Comparison of ENCODE assay signal across 10 mouse cellular contexts in the genomic region with DNA sequence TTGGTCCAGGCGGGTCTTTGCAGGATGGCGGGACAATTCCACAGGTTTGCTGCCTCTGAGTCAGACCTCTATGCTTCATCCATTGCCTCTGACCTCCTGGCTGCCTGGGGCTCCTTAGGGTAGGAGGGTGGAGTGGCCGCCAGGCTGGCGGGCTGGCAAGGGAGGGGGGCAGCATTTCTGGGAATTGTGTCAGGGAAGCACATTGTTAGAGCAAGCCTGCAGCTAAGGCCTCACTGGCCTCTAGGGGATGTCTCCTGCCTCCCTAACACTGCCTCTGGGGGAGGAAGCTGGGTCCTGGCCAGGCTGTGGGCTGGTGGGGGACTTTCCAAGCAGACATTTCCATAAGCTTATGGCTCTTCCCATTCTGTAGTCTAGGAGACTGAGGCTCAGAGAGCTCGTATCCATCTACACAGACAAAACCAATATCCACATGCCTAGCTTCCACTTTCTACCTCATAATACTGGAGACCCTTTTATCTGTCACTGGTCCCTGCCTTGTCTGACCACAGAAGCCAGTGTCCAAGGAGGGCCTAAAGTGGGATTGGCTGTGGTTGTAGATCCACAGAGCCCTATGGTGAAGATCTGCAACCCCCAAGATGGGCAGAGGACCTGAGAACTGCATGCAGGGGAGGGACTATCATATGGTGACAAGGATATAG. TPM values are rescaled to one million over a fixed set of nuclear protein-coding genes. Genes with fewer than 3 reads are reported as not detected.
DNase-seq lines count a peak whose midpoint lies in the region; ATAC-seq and TF ChIP-seq lines count a peak whose summit lies in the region.
"Had no signal": no experiment of that assay in that cellular context is flagged by ENCODE, and none has a peak within 500 bp of the region (broad histone marks: within the 10 kb centered on the region; RNA-seq: fewer than 3 reads in every experiment).

No protein-coding gene starts in this region.

- H3K27me3 ChIP-seq in hindbrain, embryonic 13.5 days: peaks cover 24% of the 10 kb centered on the region
- peaks cover 7% of the 10 kb centered on the region for H3K27me3 ChIP-seq in hindbrain, embryonic 16.5 days (replicated peaks; ENCODE audit: control insufficient read depth, insufficient read depth, low read length)
- H3K27me3 ChIP-seq in embryonic facial prominence, embryonic 15.5 days: peaks cover 13% of the 10 kb centered on the region
- H3K27me3 ChIP-seq in intestine, embryonic 16.5 days (replicated peaks; ENCODE audit: control insufficient read depth, insufficient read depth, low read length): peaks cover 30% of the 10 kb centered on the region
- H3K27me3 ChIP-seq in cerebellum, adult 2 months (ENCODE audit: control insufficient read depth, insufficient read depth, low read length): no peaks in the 10 kb centered on the region

- ATAC-seq in hindbrain, embryonic 13.5 days (ENCODE audit: low FRiP score): no peak
- ATAC-seq in hindbrain, embryonic 16.5 days: no peak
- ATAC-seq in embryonic facial prominence, embryonic 15.5 days (ENCODE audit: insufficient number of reproducible peaks, low FRiP score, low TSS enrichment, low read depth): no peak
- no peak for ATAC-seq in intestine, embryonic 16.5 days

- TF ChIP-seq POLR2A in cerebellum, adult 2 months (IDR thresholded peaks at IDR 0.05; ENCODE audit: borderline replicate concordance, insufficient read depth, low read length): no peak

- peaks cover 55% of the 10 kb centered on the region for H3K4me1 ChIP-seq in hindbrain, embryonic 13.5 days (replicated peaks)
- H3K4me1 ChIP-seq in hindbrain, embryonic 16.5 days (ENCODE audit: control insufficient read depth, insufficient read depth, low read depth, low read length): peaks cover 19% of the 10 kb centered on the region
- H3K4me1 ChIP-seq in embryonic facial prominence, embryonic 15.5 days: peaks cover 53% of the 10 kb centered on the region
- H3K4me1 ChIP-seq in intestine, embryonic 16.5 days (ENCODE audit: control insufficient read depth, insufficient read depth, low read length): peaks cover 13% of the 10 kb centered on the region
- peaks cover 13% of the 10 kb centered on the region; the same call in 1 of the 2 replicates for H3K4me1 ChIP-seq in cerebellum, adult 2 months (ENCODE audit: control insufficient read depth, insufficient read depth, low read length)

- no peak overlapping the region for H3K4me3 ChIP-seq in hindbrain, embryonic 13.5 days
- no peak overlapping the region for H3K4me3 ChIP-seq in hindbrain, embryonic 16.5 days (ENCODE audit: low read length)
- no peak overlapping the region for H3K4me3 ChIP-seq in embryonic facial prominence, embryonic 15.5 days (replicated peaks)
- no peak overlapping the region for H3K4me3 ChIP-seq in intestine, embryonic 16.5 days (ENCODE audit: low read length)
- H3K4me3 ChIP-seq in cerebellum, adult 2 months (replicated peaks; ENCODE audit: insufficient read depth, low read depth, low read length): no peak overlapping the region

- no peak overlapping the region for H3K4me2 ChIP-seq in hindbrain, embryonic 13.5 days
- H3K4me2 ChIP-seq in hindbrain, embryonic 16.5 days (ENCODE audit: low read length): no peak overlapping the region
- H3K4me2 ChIP-seq in embryonic facial prominence, embryonic 15.5 days (replicated peaks): no peak overlapping the region
- H3K4me2 ChIP-seq in intestine, embryonic 16.5 days (ENCODE audit: low read depth, low read length): no peak overlapping the region

- no peaks in the 10 kb centered on the region for H3K9me3 ChIP-seq in hindbrain, embryonic 13.5 days
- H3K9me3 ChIP-seq in hindbrain, embryonic 16.5 days (ENCODE audit: control insufficient read depth, low read length): no peaks in the 10 kb centered on the region
- no peaks in the 10 kb centered on the region for H3K9me3 ChIP-seq in embryonic facial prominence, embryonic 15.5 days (replicated peaks)
- H3K9me3 ChIP-seq in intestine, embryonic 16.5 days (ENCODE audit: control insufficient read depth, low read length): no peaks in the 10 kb centered on the region

- TF ChIP-seq CTCF in cerebellum, adult 2 months (IDR thresholded peaks at IDR 0.05; ENCODE audit: borderline replicate concordance, insufficient read depth, low read depth, low read length): no peak

- peak overlapping the region; percentile 15; the same call in 1 of the 2 replicates for H3K9ac ChIP-seq in hindbrain, embryonic 13.5 days
- H3K9ac ChIP-seq in hindbrain, embryonic 16.5 days (ENCODE audit: low read depth, low read length): no peak overlapping the region
- H3K9ac ChIP-seq in embryonic facial prominence, embryonic 15.5 days: no peak overlapping the region
- 0 out of 2 replicates have a peak overlapping the region, but pooled peaks have one; percentile 8 for H3K9ac ChIP-seq in intestine, embryonic 16.5 days (ENCODE audit: low read depth, low read length)

- intact Hi-C loops in left cerebral cortex, postnatal 4 days (cut with DNase I): no loop called here

- peak overlapping the region; percentile 40 for H3K27ac ChIP-seq in hindbrain, embryonic 13.5 days
- H3K27ac ChIP-seq in hindbrain, embryonic 16.5 days (ENCODE audit: low read depth, low read length): no peak overlapping the region; the same call in 1 of the 2 replicates
- H3K27ac ChIP-seq in embryonic facial prominence, embryonic 15.5 days (replicated peaks): peak overlapping the region; percentile 23
- peak overlapping the region; percentile 30 for H3K27ac ChIP-seq in intestine, embryonic 16.5 days (ENCODE audit: low read length)
- H3K27ac ChIP-seq in cerebellum, adult 2 months (ENCODE audit: insufficient read depth, low read length): no peak overlapping the region

- no peaks in the 10 kb centered on the region for H3K36me3 ChIP-seq in hindbrain, embryonic 13.5 days
- H3K36me3 ChIP-seq in hindbrain, embryonic 16.5 days (ENCODE audit: control insufficient read depth, insufficient read depth, low read length): no peaks in the 10 kb centered on the region
- no peaks in the 10 kb centered on the region for H3K36me3 ChIP-seq in embryonic facial prominence, embryonic 15.5 days
- H3K36me3 ChIP-seq in intestine, embryonic 16.5 days (ENCODE audit: control insufficient read depth, insufficient read depth, low read length): no peaks in the 10 kb centered on the region

- DNase-seq in lung, postnatal 14 days: peak; percentile 65
- DNase-seq in left cerebral cortex, postnatal 4 days: no peak
- DNase-seq in frontal cortex, postnatal 10 days (ENCODE audit: low spot score in 2 of 2): no peak
- DNase-seq in cerebellum, adult 2 months: no peak

- 64% methylated on average over 5 of the region's 5 CpGs for WGBS in hindbrain, embryonic 13.5 days
- WGBS in hindbrain, embryonic 16.5 days: 62% methylated on average over 5 of the region's 5 CpGs
- 57% methylated on average over 5 of the region's 5 CpGs for WGBS in embryonic facial prominence, embryonic 15.5 days
- WGBS in intestine, embryonic 16.5 days: 68% methylated on average over 5 of the region's 5 CpGs
- WGBS in cerebellum, adult 2 months: 71% methylated on average over 5 of the region's 5 CpGs

RNA-seq across cellular contexts. Expression of gene Tcea2, which starts 2.9 kb away (rescaled TPM):
- 36.0 and 42.4 TPM in 2 replicates for polyA plus RNA-seq in hindbrain, embryonic 13.5 days (2015; fragmentation: Nextera tagmentation; extraction: Ambion mirVana)
- polyA plus RNA-seq in hindbrain, embryonic 16.5 days (2015; fragmentation: Nextera tagmentation; extraction: Ambion mirVana): 47.7 and 50.0 TPM in 2 replicates
- polyA plus RNA-seq in embryonic facial prominence, embryonic 15.5 days (2015; fragmentation: Nextera tagmentation; extraction: Ambion mirVana): 24.0 and 25.7 TPM in 2 replicates
- 15.1 and 16.4 TPM in 2 replicates for polyA plus RNA-seq in intestine, embryonic 16.5 days (2015; fragmentation: Nextera tagmentation; extraction: Ambion mirVana)
- 10 to 100 TPM; 57.8 to 62.4 TPM for total RNA-seq in left cerebral cortex, postnatal 4 days (2021)
- polyA plus RNA-seq in cerebellum, adult 2 months (2012; rRNA removed): 128 and 138 TPM in 2 replicates

RNA-seq across cellular contexts. Expression of gene Sox18, which starts 5.8 kb away (rescaled TPM):
- 19.1 and 20.2 TPM in 2 replicates for polyA plus RNA-seq in hindbrain, embryonic 13.5 days (2015; fragmentation: Nextera tagmentation; extraction: Ambion mirVana)
- polyA plus RNA-seq in hindbrain, embryonic 16.5 days (2015; fragmentation: Nextera tagmentation; extraction: Ambion mirVana): 18.0 TPM in 2 replicates
- 65.1 and 75.3 TPM in 2 replicates for polyA plus RNA-seq in embryonic facial prominence, embryonic 15.5 days (2015; fragmentation: Nextera tagmentation; extraction: Ambion mirVana)
- polyA plus RNA-seq in intestine, embryonic 16.5 days (2015; fragmentation: Nextera tagmentation; extraction: Ambion mirVana): 28.9 and 30.1 TPM in 2 replicates
- 10 to 100 TPM; 13.4 to 13.5 TPM for total RNA-seq in left cerebral cortex, postnatal 4 days (2021)
- 15.1 and 17.8 TPM in 2 replicates for polyA plus RNA-seq in cerebellum, adult 2 months (2012; rRNA removed)
- total RNA-seq: MEL had no signal

RNA-seq across cellular contexts. Expression of gene Rgs19, which starts 16.6 kb away (rescaled TPM):
- polyA plus RNA-seq in hindbrain, embryonic 13.5 days (2015; fragmentation: Nextera tagmentation; extraction: Ambion mirVana): 43.6 and 44.4 TPM in 2 replicates
- polyA plus RNA-seq in hindbrain, embryonic 16.5 days (2015; fragmentation: Nextera tagmentation; extraction: Ambion mirVana): 68.9 and 71.9 TPM in 2 replicates
- 72.2 and 79.7 TPM in 2 replicates for polyA plus RNA-seq in embryonic facial prominence, embryonic 15.5 days (2015; fragmentation: Nextera tagmentation; extraction: Ambion mirVana)
- 36.1 and 39.6 TPM in 2 replicates for polyA plus RNA-seq in intestine, embryonic 16.5 days (2015; fragmentation: Nextera tagmentation; extraction: Ambion mirVana)
- total RNA-seq in left cerebral cortex, postnatal 4 days (2021): 10 to 100 TPM; 39.0 to 49.4 TPM
- 29.2 and 30.6 TPM in 2 replicates for polyA plus RNA-seq in cerebellum, adult 2 months (2012; rRNA removed)

RNA-seq across cellular contexts. Expression of gene Gm29797, which starts 20.4 kb away (rescaled TPM):
- polyA plus RNA-seq in hindbrain, embryonic 13.5 days (2015; fragmentation: Nextera tagmentation; extraction: Ambion mirVana): 0.27 TPM in 1 of 2 replicates, not detected in the other
- not detected in 2 replicates for polyA plus RNA-seq in hindbrain, embryonic 16.5 days (2015; fragmentation: Nextera tagmentation; extraction: Ambion mirVana)
- 0.24 and 0.31 TPM in 2 replicates for polyA plus RNA-seq in embryonic facial prominence, embryonic 15.5 days (2015; fragmentation: Nextera tagmentation; extraction: Ambion mirVana)
- 2.2 and 3.0 TPM in 2 replicates for polyA plus RNA-seq in intestine, embryonic 16.5 days (2015; fragmentation: Nextera tagmentation; extraction: Ambion mirVana)
- under 1 TPM; 0.50 to 0.54 TPM for total RNA-seq in left cerebral cortex, postnatal 4 days (2021)
- 0.21 and 0.26 TPM in 2 replicates for polyA plus RNA-seq in cerebellum, adult 2 months (2012; rRNA removed)
- total RNA-seq: gastrocnemius, adult 8-10 months; MEL had no signal

RNA-seq across cellular contexts. Expression of gene Lkaaear1, which starts 21.0 kb away (rescaled TPM):
- polyA plus RNA-seq in hindbrain, embryonic 13.5 days (2015; fragmentation: Nextera tagmentation; extraction: Ambion mirVana): not detected in 2 replicates
- polyA plus RNA-seq in hindbrain, embryonic 16.5 days (2015; fragmentation: Nextera tagmentation; extraction: Ambion mirVana): not detected in 2 replicates
- polyA plus RNA-seq in embryonic facial prominence, embryonic 15.5 days (2015; fragmentation: Nextera tagmentation; extraction: Ambion mirVana): not detected in 2 replicates
- not detected in 2 replicates for polyA plus RNA-seq in intestine, embryonic 16.5 days (2015; fragmentation: Nextera tagmentation; extraction: Ambion mirVana)
- total RNA-seq in left cerebral cortex, postnatal 4 days (2021): not detected
- not detected in 2 replicates for polyA plus RNA-seq in cerebellum, adult 2 months (2012; rRNA removed)
- total RNA-seq: gastrocnemius, adult 8-10 months; MEL had no signal

Comparison
In these comparisons a context has a peak if more than half of its experiments do, and no peak if none do; other contexts are left out.
1. H3K27ac ChIP-seq: peak in hindbrain, embryonic 13.5 days (single experiment), embryonic facial prominence, embryonic 15.5 days (single experiment) and intestine, embryonic 16.5 days (single experiment); none in hindbrain, embryonic 16.5 days (single experiment) and cerebellum, adult 2 months (single experiment).
2. H3K9ac ChIP-seq: peak in hindbrain, embryonic 13.5 days (single experiment) and intestine, embryonic 16.5 days (single experiment); none in hindbrain, embryonic 16.5 days (single experiment) and embryonic facial prominence, embryonic 15.5 days (single experiment).